Mouse (Mus musculus) neural tube, embryonic 11.5 days (tissue): ENCODE results near the gene Slc5a10. TPM values are rescaled to one million over a fixed set of nuclear protein-coding genes. Genes with fewer than 3 reads are reported as not detected.

Experiments
- ATAC-seq: fragments of 200-750 bp; cut with Nextera tagmentation; 2 replicates; pipeline ENCODE4 v1.8.0; 2017; ENCODE audit warnings: moderate number of reproducible peaks, mild to moderate bottlenecking, moderate TSS enrichment, moderate library complexity; ENCODE audit not compliant: insufficient read depth, low FRiP score, low TSS enrichment
- DNase-seq: peaks from one replicate; pipeline ENCODE4 v3.0.0-alpha.2; 2015; ENCODE audit warnings: low spot score
- H3K27ac ChIP-seq: fragments of 300-500 bp; sonication (generic); 2 replicates; pipeline ENCODE4 v1.5.1; 2014; ENCODE audit warnings: low read depth, mild to moderate bottlenecking, low read length
- H3K27me3 ChIP-seq: fragments of 300-500 bp; sonication (generic); 2 replicates; pipeline ENCODE4 v1.6.1; 2014; ENCODE audit warnings: mild to moderate bottlenecking, low read length, mixed read lengths; ENCODE audit not compliant: control insufficient read depth, insufficient read depth
- H3K36me3 ChIP-seq: fragments of 300-500 bp; sonication (generic); 2 replicates; pipeline ENCODE4 v1.6.1; 2014; ENCODE audit warnings: mild to moderate bottlenecking, low read length, moderate library complexity, mixed read lengths; ENCODE audit not compliant: control insufficient read depth, insufficient read depth
- H3K4me1 ChIP-seq: fragments of 300-500 bp; sonication (generic); 2 replicates; pipeline ENCODE4 v1.6.1; 2014; ENCODE audit warnings: low read length, mixed read lengths; ENCODE audit not compliant: control insufficient read depth, insufficient read depth
- H3K4me2 ChIP-seq: fragments of 300-500 bp; sonication (generic); 2 replicates; pipeline ENCODE4 v1.6.1; 2014; ENCODE audit warnings: low read depth, mild to moderate bottlenecking, moderate library complexity
- H3K4me3 ChIP-seq: fragments of 300-500 bp; sonication (generic); 2 replicates; pipeline ENCODE4 v1.5.1; 2014; ENCODE audit warnings: low read depth, low read length
- H3K9ac ChIP-seq: fragments of 300-500 bp; sonication (generic); 2 replicates; pipeline ENCODE4 v1.6.1; 2014; ENCODE audit warnings: mild to moderate bottlenecking, low read length
- H3K9me3 ChIP-seq: fragments of 300-500 bp; sonication (generic); 2 replicates; pipeline ENCODE4 v1.6.1; 2016; ENCODE audit warnings: low read length; ENCODE audit not compliant: control insufficient read depth
- WGBS: fragments of 180-500 bp; shearing (Covaris S2); extraction: QIAGEN DNeasy Blood & Tissue Kit; methylation state at CpG from one replicate; pipeline ENCODE4 v1.1.7; 2014; 5-methylcytosine and 5-hydroxymethylcytosine counted together
- polyA plus RNA-seq: library from polyadenylated mRNA; unstranded; fragments of >200 nt; fragmentation: Nextera tagmentation; extraction: Ambion mirVana; gene quantifications from 2 replicates; pipeline ENCODE4 v1.2.1, GENCODE M21; 2014

Slc5a10 gene
- polyA plus RNA-seq, 1 experiment from 2014 or later, result not detected

GRCm38 (mm10) chr11:61659011-61659858 lies 61.4 kb downstream of the Slc5a10 start:
- no peaks in the 10 kb centered on the region for H3K4me1 ChIP-seq
- DNase-seq, result no peak
- no peak overlapping the region for H3K4me3 ChIP-seq
- no peak overlapping the region for H3K4me2 ChIP-seq
- H3K36me3 ChIP-seq, result no peaks in the 10 kb centered on the region
- H3K9ac ChIP-seq, result no peak overlapping the region; the same call in 1 of the 2 replicates
- WGBS, result 83% methylated on average over 4 of the region's 4 CpGs
- H3K27me3 ChIP-seq, result no peaks in the 10 kb centered on the region
- H3K27ac ChIP-seq, result no peak overlapping the region
- no peak for ATAC-seq
- no peaks in the 10 kb centered on the region for H3K9me3 ChIP-seq

GRCm38 (mm10) chr11:61658360-61658922 lies 62.2 kb downstream of the Slc5a10 start:
- Histone ChIP-seq H3K27me3 (no peaks in the 10 kb centered on the region), H3K36me3 (no peaks in the 10 kb centered on the region), H3K9ac (no peak overlapping the region; the same call in 1 of the 2 replicates), H3K4me2 (no peak overlapping the region), H3K4me1 (no peaks in the 10 kb centered on the region), H3K27ac (no peak overlapping the region), H3K4me3 (no peak overlapping the region), H3K9me3 (no peaks in the 10 kb centered on the region)
- no peak for DNase-seq
- 94% methylated on average over 3 of the region's 3 CpGs for WGBS
- no peak for ATAC-seq

- Histone ChIP-seq H3K27me3 (no peaks in the 10 kb centered on the region), H3K9ac (no peak overlapping the region), H3K4me2 (no peak overlapping the region), H3K27ac (no peak overlapping the region), H3K4me3 (no peak overlapping the region), H3K36me3 (no peaks in the 10 kb centered on the region), H3K9me3 (no peaks in the 10 kb centered on the region), H3K4me1 (no peaks in the 10 kb centered on the region)
- ATAC-seq (no peak), DNase-seq (no peak)
- WGBS, result 74% methylated on average over 2 of the region's 2 CpGs
These were observed 63.2 kb downstream of the Slc5a10 start for GRCm38 (mm10) chr11:61657432-61657831.

- Histone ChIP-seq H3K4me2 (no peak overlapping the region), H3K9me3 (no peaks in the 10 kb centered on the region), H3K4me3 (no peak overlapping the region), H3K27ac (no peak overlapping the region), H3K4me1 (no peaks in the 10 kb centered on the region), H3K36me3 (no peaks in the 10 kb centered on the region), H3K9ac (no peak overlapping the region), H3K27me3 (no peaks in the 10 kb centered on the region)
- WGBS, result 74% methylated on average over 6 of the region's 6 CpGs
- ATAC-seq, result no peak
- DNase-seq, result no peak
These were observed 64.3 kb downstream of the Slc5a10 start for GRCm38 (mm10) chr11:61656148-61656850.

- no peak overlapping the region for H3K27ac ChIP-seq
- no peak overlapping the region for H3K4me2 ChIP-seq
- no peaks in the 10 kb centered on the region for H3K27me3 ChIP-seq
- no peak overlapping the region for H3K4me3 ChIP-seq
- DNase-seq (no peak), ATAC-seq (no peak)
- 54% methylated on average over 4 of the region's 4 CpGs for WGBS
- H3K9ac ChIP-seq, result no peak overlapping the region
- no peaks in the 10 kb centered on the region for H3K9me3 ChIP-seq
- H3K36me3 ChIP-seq, result no peaks in the 10 kb centered on the region
- H3K4me1 ChIP-seq, result no peaks in the 10 kb centered on the region
These were observed 65.0 kb downstream of the Slc5a10 start for GRCm38 (mm10) chr11:61655649-61656048.

- WGBS, result 82% methylated on average over 4 of the region's 4 CpGs
- Histone ChIP-seq H3K9ac (no peak overlapping the region), H3K4me1 (no peaks in the 10 kb centered on the region), H3K27ac (no peak overlapping the region), H3K4me2 (no peak overlapping the region), H3K9me3 (no peaks in the 10 kb centered on the region), H3K27me3 (no peaks in the 10 kb centered on the region), H3K4me3 (no peak overlapping the region), H3K36me3 (no peaks in the 10 kb centered on the region)
- DNase-seq, result no peak
- ATAC-seq, result no peak
These were observed 65.8 kb downstream of the Slc5a10 start for GRCm38 (mm10) chr11:61654786-61655311.

- Histone ChIP-seq H3K4me1 (no peaks in the 10 kb centered on the region), H3K27ac (no peak overlapping the region)
- no peak for DNase-seq
These were observed 67.1 kb downstream of the Slc5a10 start for GRCm38 (mm10) chr11:61653568-61653967.

GRCm38 (mm10) chr11:61652686-61653447 lies 67.8 kb downstream of the Slc5a10 start, which contains the start of gene Grap:
Gene Grap, plus strand, starts transcription at chr11:61653265.
- H3K9ac ChIP-seq, result no peak within 1 kb of the TSS
- no peak within 1 kb of the TSS for H3K4me3 ChIP-seq
- no peaks in the 10 kb centered on the region for H3K27me3 ChIP-seq
- ATAC-seq (no peak), DNase-seq (no peak)
- H3K4me2 ChIP-seq, result no peak within 1 kb of the TSS
- H3K9me3 ChIP-seq, result no peaks in the 10 kb centered on the region
- no peak within 1 kb of the TSS for H3K27ac ChIP-seq
- H3K4me1 ChIP-seq, result no peaks in the 10 kb centered on the region
- WGBS, result 71% methylated on average over 10 of the region's 10 CpGs
- no peaks in the 10 kb centered on the region for H3K36me3 ChIP-seq

More at GRCm38 (mm10) chr11:61653568-61653967, 67.1 kb downstream of the Slc5a10 start:
- H3K4me3 ChIP-seq, result no peak overlapping the region
- no peak overlapping the region for H3K9ac ChIP-seq
- no peaks in the 10 kb centered on the region for H3K36me3 ChIP-seq
- no peak overlapping the region for H3K4me2 ChIP-seq
- no peak for ATAC-seq
- no peaks in the 10 kb centered on the region for H3K27me3 ChIP-seq
- H3K9me3 ChIP-seq, result no peaks in the 10 kb centered on the region
- WGBS, result 74% methylated on average over 2 of the region's 2 CpGs
